Mouse (Mus musculus) adrenal gland (tissue): ENCODE measurements around the gene 1700113H08Rik.

Source experiments
- intact Hi-C: fragments of 180-260 bp; cut with DNase I; formaldehyde crosslinking; loops from one replicate; pipeline ENCODE4 v1.15.1; 2025

1700113H08Rik gene

DNA sequence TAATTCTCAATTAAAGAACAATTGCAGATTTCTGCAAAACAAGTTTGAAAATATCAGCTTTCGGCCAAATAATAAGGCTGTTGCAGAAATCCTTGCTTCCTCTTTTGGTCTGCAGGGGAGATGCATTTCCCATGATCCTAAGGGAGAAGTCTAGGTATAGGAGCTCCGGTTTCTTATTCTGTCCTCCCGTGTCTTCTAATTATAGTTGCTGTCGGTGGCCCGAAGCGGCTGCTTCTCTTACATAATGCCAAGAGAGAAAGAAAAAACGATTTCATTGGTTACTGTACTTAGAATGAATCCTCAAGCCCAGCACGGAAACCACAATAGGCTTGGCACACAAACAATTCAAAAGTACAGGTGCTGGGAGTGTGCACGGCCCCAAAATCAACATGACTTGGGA, 101.9 kb downstream of the 1700113H08Rik start:
- intact Hi-C loops, result no loop called here

DNA sequence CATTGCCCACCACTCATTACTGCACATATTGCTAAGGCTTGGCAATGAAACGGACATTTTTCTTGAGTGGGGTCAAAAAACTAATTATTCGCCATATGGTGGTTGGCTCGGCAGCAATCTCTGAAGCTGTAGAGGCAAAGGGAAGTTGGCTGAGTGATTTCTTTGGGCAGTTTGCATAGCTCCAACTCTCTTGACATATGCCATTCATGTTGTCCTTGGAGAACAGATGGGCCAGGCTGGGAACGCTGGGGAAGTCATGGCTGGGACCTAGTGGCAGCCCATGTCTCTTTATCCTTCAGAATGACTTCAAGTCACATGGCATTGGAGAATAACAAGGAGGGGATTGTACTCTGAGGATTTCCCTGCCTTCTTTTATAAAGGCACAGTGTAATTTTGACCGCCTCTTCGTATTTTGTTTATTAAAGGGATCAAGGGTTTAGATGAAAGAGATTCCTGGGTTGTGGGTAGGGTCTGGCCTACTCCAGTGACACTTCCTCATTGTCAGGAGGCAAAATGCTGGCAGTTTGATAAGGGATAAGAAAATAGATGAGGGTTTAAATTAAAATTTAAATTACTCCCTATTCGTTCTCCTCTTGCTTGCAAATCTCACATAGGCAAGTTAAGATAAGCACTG, 138.4 kb downstream of the 1700113H08Rik start:
- intact Hi-C loops, result no loop called here

DNA sequence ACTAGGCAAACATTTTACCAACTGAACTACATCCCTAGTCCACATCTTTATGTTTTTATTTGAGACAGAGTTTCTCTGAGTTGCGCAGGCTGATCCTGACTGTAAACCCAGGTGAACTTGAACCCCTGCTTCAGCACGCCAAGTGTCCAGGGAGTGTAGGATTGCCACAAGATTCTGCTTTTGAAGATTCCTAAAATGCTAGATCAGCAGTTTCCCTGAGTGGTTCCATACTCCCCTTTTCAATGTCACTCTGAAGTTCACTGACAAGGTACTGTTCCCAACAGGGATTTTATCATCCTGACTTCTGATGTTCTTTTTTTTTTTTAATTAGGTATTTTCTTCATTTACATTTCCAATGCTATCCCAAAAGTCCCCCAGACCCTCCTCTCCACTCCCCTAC, 140.9 kb downstream of the 1700113H08Rik start:
- intact Hi-C loops, result no loop called here

DNA sequence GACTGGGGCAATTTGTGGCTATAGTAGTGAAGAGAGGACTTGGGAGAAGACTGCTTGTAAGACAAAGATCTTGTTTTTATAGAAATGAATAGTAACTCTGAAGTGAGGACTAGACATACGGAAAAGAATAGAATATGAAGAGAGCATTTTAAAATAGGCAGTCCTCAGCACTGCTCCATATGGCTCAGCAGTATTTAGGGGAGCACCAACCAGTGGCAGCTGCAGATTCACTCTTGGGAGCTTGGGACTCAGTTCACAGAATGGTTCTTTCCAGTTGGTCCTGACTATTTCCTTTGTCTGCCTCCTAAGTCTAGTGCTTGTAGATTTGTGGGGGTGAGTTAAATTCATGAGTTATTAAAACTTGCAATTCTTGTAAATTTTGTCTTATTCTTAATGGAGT, 151.6 kb downstream of the 1700113H08Rik start:
- intact Hi-C loops, result no loop called here

DNA sequence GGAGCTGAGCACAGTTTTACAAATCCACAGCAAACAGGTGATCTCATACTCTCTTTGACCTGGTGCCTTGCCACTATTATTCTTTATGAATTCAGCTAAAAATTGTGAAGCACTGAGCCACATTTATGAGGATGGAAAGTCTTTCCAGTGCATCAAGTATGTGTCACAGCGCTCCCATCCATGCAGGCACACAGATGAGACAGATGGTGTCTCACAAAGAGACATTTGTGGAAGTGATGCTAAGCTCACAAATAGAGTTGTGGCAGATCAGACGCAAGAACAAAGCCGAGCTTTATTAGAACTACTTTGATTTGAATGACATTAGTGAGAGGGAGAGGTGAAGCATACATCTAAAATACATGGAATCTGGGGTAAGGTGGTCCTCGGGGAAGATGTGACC, 153.2 kb downstream of the 1700113H08Rik start:
- intact Hi-C loops, result no loop called here

DNA sequence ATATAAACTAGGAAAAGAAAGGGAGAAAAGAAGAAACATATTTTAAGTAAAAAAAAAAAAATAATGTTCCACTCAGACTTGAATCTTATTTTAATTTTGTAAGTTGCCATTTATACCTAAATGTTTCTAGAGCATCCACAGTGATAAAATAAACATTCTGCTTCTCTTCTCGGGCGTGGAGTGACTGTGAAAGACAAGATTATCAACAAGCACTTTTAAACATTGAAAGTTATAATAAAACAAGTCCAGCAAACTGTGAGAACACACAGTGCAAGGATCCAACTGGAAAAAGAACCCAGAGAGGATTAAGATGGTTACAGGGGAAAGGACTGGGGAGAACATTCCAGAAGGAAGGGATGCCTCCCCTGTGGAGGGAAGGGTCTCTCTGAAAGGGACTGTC, 155.0 kb downstream of the 1700113H08Rik start:
- intact Hi-C loops, result no loop called here

DNA sequence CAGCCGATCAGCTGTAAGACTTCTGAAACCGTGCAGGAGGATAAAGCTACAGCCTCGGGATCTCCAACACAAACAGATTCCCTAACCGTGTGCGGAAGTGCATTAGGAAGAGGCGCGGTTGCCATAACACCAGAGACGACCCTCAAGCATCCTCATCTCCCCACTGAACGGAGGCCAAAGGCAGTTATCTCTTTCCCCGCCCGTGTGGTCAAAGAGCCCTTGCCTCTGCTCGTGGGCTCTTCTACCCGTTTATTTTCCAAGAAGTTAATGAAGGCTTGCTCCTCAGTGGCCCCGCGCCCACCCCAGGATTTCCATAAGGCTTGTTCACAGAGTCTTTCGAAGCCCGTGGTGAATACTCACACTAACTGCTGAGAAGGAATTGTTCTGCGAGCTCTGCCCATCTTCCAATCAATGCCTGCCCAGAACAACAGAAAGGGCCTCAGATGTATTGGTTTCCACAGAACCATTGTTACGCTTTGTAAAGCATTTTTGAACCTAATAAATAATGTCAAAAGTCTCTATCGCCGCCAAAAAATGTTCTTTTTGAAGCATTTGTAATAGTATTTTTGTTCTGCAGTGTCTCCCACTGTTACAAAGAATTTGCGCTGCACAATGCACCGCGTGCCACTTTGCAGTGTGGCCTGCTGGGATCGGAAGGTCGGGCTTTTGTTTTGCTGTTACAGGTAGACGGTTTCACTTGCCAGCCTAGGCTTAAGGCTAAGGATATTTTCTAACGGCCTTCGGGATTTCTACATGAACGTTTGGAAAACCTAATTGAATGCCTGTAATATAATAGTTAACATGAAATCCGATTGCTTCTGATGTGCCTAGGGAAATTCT, 172.4 kb downstream of the 1700113H08Rik start:
- intact Hi-C loops, result no loop called here

DNA sequence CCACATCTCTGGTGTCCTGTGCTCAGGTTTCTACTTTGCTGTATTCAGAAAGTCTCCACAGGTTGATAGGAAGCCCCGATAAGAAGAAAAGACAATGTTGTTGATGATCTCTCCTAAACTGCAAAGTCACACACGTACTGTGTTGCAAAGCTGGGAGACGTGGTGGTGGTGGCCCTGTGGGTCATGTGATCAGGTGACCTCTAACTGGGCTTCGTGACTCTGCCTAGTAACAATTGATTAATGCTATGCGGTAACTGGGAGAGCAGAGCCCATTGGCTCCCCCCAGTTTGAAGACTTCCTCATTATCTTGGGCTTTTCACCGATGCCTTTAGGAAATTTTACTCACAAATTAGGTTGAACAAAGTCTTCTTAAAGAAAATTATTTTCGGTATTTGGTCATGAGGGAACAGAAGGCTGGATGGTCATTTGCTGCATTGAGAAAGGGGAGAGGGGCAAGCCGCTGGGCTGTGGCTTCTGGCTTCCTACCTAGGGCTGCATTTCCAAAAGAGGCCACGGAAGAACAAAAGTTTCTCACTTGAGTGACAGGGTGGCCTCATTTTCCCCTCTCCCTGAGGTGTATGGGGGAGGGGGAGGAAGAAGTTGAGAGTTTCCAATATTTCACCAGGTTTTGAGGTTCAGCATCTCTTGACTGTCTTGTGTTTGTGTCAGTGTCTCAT, 181.6 kb downstream of the 1700113H08Rik start:
- intact Hi-C loops, result no loop called here

DNA sequence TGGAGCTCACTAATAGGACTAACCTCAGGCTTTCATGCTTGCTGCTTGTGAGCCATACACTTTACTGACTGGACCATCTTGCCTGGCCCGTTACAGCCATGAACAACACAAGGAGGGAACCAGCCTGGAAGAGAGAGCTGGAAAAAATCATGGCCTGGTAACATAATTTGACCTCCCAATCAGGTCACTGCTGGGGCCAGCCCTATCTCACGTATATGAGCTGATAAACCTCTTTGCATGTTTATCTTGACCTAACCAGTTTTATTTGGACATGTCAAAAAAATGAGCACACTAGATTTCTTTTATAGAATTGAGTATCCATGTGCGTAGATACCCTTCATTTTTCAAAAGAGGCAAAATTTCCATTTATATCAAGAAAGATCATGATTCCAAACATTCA, 213.9 kb downstream of the 1700113H08Rik start:
- intact Hi-C loops, result no loop called here

DNA sequence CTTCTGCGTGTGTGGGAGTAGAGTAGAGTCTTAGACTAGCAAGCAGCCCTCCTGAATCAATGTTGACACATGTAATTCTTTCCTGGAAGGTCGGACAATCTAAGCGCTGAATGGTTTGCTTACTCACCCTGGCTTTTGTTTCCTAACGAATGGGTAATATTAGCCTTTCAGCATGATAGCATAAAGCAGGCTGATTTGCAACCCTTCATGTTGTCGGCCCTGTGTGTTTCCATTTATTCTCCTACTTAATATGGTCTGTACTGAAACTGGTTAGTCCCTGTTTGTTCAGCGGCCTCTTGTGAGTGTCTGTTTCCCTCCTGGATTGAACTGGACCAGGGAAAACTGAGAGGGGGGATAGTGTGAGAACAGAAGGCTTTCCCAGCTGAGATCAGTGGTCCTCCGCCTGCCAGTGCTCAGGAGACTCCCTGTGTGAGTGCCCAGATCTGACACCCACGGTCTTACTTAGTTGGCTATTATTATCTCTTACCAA, 214.3 kb downstream of the 1700113H08Rik start:
- intact Hi-C loops, result no loop called here

DNA sequence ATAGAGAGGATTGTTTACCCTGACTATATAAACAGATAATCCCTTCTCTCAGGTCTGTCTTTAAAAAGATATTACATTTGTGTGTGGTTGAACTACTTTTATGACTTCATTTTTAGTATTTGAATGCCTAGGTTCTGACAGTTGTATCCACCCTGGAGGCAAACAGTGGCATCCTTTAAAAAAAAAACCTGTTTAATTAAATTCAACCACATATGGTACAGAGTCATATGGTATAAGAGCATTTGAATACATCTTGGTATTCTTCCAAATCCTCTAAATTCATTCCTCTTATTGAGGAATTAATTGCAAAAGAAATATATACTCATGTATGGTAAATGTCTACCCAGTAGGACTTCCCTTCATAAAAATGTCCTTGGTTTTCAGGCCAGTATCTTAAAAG, 217.2 kb downstream of the 1700113H08Rik start:
- intact Hi-C loops, result no loop called here
